Mouse (Mus musculus) neural tube, embryonic 11.5 days (tissue): ENCODE results near the gene Sav1. TPM values are rescaled to one million over a fixed set of nuclear protein-coding genes. Genes with fewer than 3 reads are reported as not detected.

Experiments
- ATAC-seq: fragments of 200-750 bp; cut with Nextera tagmentation; 2 replicates; pipeline ENCODE4 v1.8.0; 2017; ENCODE audit warnings: moderate number of reproducible peaks, mild to moderate bottlenecking, moderate TSS enrichment, moderate library complexity; ENCODE audit not compliant: insufficient read depth, low FRiP score, low TSS enrichment
- DNase-seq: peaks from one replicate; pipeline ENCODE4 v3.0.0-alpha.2; 2015; ENCODE audit warnings: low spot score
- H3K27ac ChIP-seq: fragments of 300-500 bp; sonication (generic); 2 replicates; pipeline ENCODE4 v1.5.1; 2014; ENCODE audit warnings: low read depth, mild to moderate bottlenecking, low read length
- H3K27me3 ChIP-seq: fragments of 300-500 bp; sonication (generic); 2 replicates; pipeline ENCODE4 v1.6.1; 2014; ENCODE audit warnings: mild to moderate bottlenecking, low read length, mixed read lengths; ENCODE audit not compliant: control insufficient read depth, insufficient read depth
- H3K36me3 ChIP-seq: fragments of 300-500 bp; sonication (generic); 2 replicates; pipeline ENCODE4 v1.6.1; 2014; ENCODE audit warnings: mild to moderate bottlenecking, low read length, moderate library complexity, mixed read lengths; ENCODE audit not compliant: control insufficient read depth, insufficient read depth
- H3K4me1 ChIP-seq: fragments of 300-500 bp; sonication (generic); 2 replicates; pipeline ENCODE4 v1.6.1; 2014; ENCODE audit warnings: low read length, mixed read lengths; ENCODE audit not compliant: control insufficient read depth, insufficient read depth
- H3K4me2 ChIP-seq: fragments of 300-500 bp; sonication (generic); 2 replicates; pipeline ENCODE4 v1.6.1; 2014; ENCODE audit warnings: low read depth, mild to moderate bottlenecking, moderate library complexity
- H3K4me3 ChIP-seq: fragments of 300-500 bp; sonication (generic); 2 replicates; pipeline ENCODE4 v1.5.1; 2014; ENCODE audit warnings: low read depth, low read length
- H3K9ac ChIP-seq: fragments of 300-500 bp; sonication (generic); 2 replicates; pipeline ENCODE4 v1.6.1; 2014; ENCODE audit warnings: mild to moderate bottlenecking, low read length
- H3K9me3 ChIP-seq: fragments of 300-500 bp; sonication (generic); 2 replicates; pipeline ENCODE4 v1.6.1; 2016; ENCODE audit warnings: low read length; ENCODE audit not compliant: control insufficient read depth
- WGBS: fragments of 180-500 bp; shearing (Covaris S2); extraction: QIAGEN DNeasy Blood & Tissue Kit; methylation state at CpG from one replicate; pipeline ENCODE4 v1.1.7; 2014; 5-methylcytosine and 5-hydroxymethylcytosine counted together
- polyA plus RNA-seq: library from polyadenylated mRNA; unstranded; fragments of >200 nt; fragmentation: Nextera tagmentation; extraction: Ambion mirVana; gene quantifications from 2 replicates; pipeline ENCODE4 v1.2.1, GENCODE M21; 2014

The Sav1 gene
- polyA plus RNA-seq, 1 experiment from 2014 or later: 8.7 TPM

DNA sequence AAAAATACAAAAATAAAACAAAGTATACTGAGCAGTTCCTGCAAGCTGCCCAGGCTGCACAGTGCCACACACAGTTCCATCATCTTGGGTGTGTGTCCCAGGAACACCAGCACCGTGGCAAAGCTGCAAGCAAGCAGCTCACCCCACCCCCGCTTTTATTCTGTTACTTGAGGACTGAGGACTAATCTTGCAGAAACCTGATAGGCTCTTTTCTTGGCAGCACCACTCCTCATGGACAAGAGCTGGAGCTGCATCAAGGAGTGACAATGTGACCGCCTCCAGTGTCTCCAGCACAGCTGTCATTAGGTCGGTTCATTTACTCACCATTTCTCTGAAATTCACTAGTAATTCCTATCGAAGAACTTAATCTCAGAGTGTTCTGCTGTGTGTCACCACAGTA, 18.6 kb downstream of the Sav1 start:
- ATAC-seq: no peak
- Histone ChIP-seq H3K36me3 (peaks cover 6% of the 10 kb centered on the region), H3K27ac (no peak overlapping the region), H3K9me3 (no peaks in the 10 kb centered on the region), H3K4me3 (no peak overlapping the region), H3K27me3 (no peaks in the 10 kb centered on the region), H3K4me1 (no peaks in the 10 kb centered on the region), H3K9ac (no peak overlapping the region), H3K4me2 (no peak overlapping the region)
- DNase-seq: no peak
- WGBS: 86% methylated on average over 5 of the region's 5 CpGs

- Histone ChIP-seq H3K4me2 (no peak overlapping the region), H3K27ac (no peak overlapping the region), H3K36me3 (peaks cover 7% of the 10 kb centered on the region), H3K4me1 (no peaks in the 10 kb centered on the region), H3K4me3 (no peak overlapping the region), H3K9me3 (no peaks in the 10 kb centered on the region), H3K9ac (no peak overlapping the region), H3K27me3 (no peaks in the 10 kb centered on the region)
- DNase-seq: no peak
- no peak for ATAC-seq
- 92% methylated on average over 6 of the region's 6 CpGs for WGBS
Measured at GRCm38 (mm10) chr12:69967112-69967511, 19.7 kb downstream of the Sav1 start.

DNA sequence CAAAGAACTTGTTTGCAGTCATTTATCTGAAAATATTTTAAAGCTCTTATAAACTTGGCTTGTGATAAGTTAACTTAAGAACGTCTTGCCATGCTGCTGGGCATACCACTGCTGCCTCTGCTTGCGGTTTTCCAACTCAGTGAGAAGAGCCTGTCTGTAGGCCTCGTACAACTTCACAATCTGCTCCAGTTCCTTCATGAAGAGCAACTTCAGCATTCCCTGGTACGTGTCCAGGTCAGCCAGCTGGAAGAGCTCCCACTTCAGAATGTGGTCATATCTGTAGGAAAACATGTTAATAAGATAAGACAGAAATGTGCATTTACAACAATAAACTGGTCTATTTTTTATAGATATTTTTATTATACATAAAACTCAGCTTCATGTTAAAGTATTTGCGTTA, 20.7 kb downstream of the Sav1 start:
- DNase-seq (no peak), ATAC-seq (no peak)
- H3K27ac ChIP-seq: no peak overlapping the region
- H3K4me1 ChIP-seq: no peaks in the 10 kb centered on the region
- WGBS: 92% methylated on average over 5 of the region's 5 CpGs
- H3K9me3 ChIP-seq: no peaks in the 10 kb centered on the region
- H3K9ac ChIP-seq: no peak overlapping the region
- peaks cover 9% of the 10 kb centered on the region for H3K36me3 ChIP-seq
- H3K4me3 ChIP-seq: no peak overlapping the region
- H3K4me2 ChIP-seq: no peak overlapping the region
- no peaks in the 10 kb centered on the region for H3K27me3 ChIP-seq

GRCm38 (mm10) chr12:69965644-69966043, 21.2 kb downstream of the Sav1 start:
- DNase-seq (no peak), ATAC-seq (no peak)
- Histone ChIP-seq H3K9ac (no peak overlapping the region), H3K4me2 (no peak overlapping the region), H3K36me3 (peaks cover 9% of the 10 kb centered on the region), H3K4me3 (no peak overlapping the region), H3K27me3 (no peaks in the 10 kb centered on the region), H3K27ac (no peak overlapping the region), H3K9me3 (no peaks in the 10 kb centered on the region), H3K4me1 (no peaks in the 10 kb centered on the region)
- 91% methylated on average over 3 of the region's 3 CpGs for WGBS

DNA sequence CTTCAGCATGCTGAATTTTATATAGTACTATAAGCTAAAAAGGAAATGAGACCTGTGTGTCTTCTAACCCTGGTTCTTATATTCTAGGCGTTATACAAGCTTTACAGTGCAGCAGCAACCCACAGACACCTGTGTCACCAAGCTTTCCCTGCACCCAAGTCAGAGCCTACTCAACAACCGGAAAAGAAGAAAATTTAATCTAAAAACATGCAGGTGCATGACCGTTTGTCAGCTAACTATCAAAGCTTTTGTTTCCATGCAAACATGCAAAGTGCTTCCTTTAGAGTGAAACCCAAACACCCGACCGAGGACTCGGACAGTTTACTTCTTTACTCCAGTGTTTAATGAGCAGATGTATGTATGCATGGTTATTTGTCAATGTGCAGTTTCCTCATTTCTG, 23.7 kb downstream of the Sav1 start:
- ATAC-seq (no peak), DNase-seq (no peak)
- 92% methylated on average over 6 of the region's 6 CpGs for WGBS
- Histone ChIP-seq H3K9me3 (no peaks in the 10 kb centered on the region), H3K4me2 (no peak overlapping the region), H3K4me1 (no peaks in the 10 kb centered on the region), H3K9ac (no peak overlapping the region), H3K27ac (no peak overlapping the region), H3K36me3 (peaks cover 7% of the 10 kb centered on the region), H3K4me3 (no peak overlapping the region), H3K27me3 (no peaks in the 10 kb centered on the region)

DNA sequence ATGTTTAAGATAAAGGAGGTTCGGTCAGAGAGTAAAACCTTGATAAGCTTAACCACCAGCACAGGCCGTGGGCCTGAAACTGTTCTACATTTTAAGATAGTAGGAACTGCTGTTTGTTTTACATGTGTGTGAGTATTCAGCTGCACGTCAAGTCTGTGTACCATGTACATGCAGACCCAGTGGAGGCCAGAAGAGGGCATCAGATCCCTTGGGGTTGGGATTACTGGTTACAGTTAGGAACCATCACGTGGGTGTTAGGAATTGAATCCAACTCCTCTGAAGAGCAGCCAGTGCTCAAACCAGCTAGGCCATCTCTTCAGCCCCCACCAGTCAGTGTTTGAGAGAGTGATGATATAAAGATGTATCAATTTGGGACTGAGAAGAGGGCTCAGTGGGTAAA, 24.3 kb downstream of the Sav1 start:
- Histone ChIP-seq H3K4me2 (no peak overlapping the region), H3K9ac (no peak overlapping the region), H3K36me3 (peaks cover 7% of the 10 kb centered on the region), H3K4me3 (no peak overlapping the region), H3K27me3 (no peaks in the 10 kb centered on the region), H3K9me3 (no peaks in the 10 kb centered on the region), H3K4me1 (no peaks in the 10 kb centered on the region), H3K27ac (no peak overlapping the region)
- ATAC-seq (no peak), DNase-seq (peak; percentile 35)
- 70% methylated on average over 4 of the region's 4 CpGs for WGBS

- Histone ChIP-seq H3K9ac (no peak overlapping the region), H3K27ac (no peak overlapping the region), H3K9me3 (no peaks in the 10 kb centered on the region), H3K4me1 (no peaks in the 10 kb centered on the region), H3K36me3 (peaks cover 2% of the 10 kb centered on the region; the same call in 1 of the 2 replicates), H3K4me3 (no peak overlapping the region), H3K27me3 (no peaks in the 10 kb centered on the region), H3K4me2 (no peak overlapping the region)
- no peak for ATAC-seq
- 86% methylated on average over 2 of the region's 2 CpGs for WGBS
- DNase-seq: no peak
Measured at GRCm38 (mm10) chr12:69957378-69957777, 29.4 kb downstream of the Sav1 start.

GRCm38 (mm10) chr12:69947502-69947901, 39.3 kb downstream of the Sav1 start:
- Histone ChIP-seq H3K9me3 (no peaks in the 10 kb centered on the region), H3K9ac (no peak overlapping the region), H3K4me3 (no peak overlapping the region), H3K36me3 (no peaks in the 10 kb centered on the region), H3K27me3 (no peaks in the 10 kb centered on the region), H3K4me2 (no peak overlapping the region), H3K27ac (no peak overlapping the region), H3K4me1 (no peaks in the 10 kb centered on the region)
- DNase-seq (no peak), ATAC-seq (no peak)
- WGBS: 88% methylated on average over 3 of the region's 3 CpGs

DNA sequence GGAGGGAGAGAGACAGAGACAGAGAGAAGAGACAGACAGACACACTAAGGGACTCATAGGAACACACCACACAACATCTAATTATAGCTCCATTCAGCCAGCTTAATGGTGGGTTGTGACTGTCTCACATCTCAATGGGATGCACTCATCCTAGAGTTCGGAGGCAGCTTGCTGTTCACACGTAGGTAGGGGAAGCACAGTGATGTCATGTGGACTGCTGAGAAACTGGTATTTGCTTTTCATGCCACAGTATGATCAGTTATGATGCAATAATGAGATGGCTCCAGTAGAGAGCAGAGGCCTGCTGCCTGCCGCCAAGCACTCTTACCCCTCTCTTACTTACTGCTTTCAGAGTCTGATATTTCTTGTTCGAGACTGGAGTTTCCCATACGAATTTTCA, 40.9 kb downstream of the Sav1 start:
- no peak overlapping the region for H3K9ac ChIP-seq
- no peak overlapping the region for H3K4me2 ChIP-seq
- 93% methylated on average over 5 of the region's 5 CpGs for WGBS
- H3K9me3 ChIP-seq: no peaks in the 10 kb centered on the region
- DNase-seq (no peak), ATAC-seq (no peak)
- no peaks in the 10 kb centered on the region for H3K4me1 ChIP-seq
- no peak overlapping the region for H3K27ac ChIP-seq
- no peak overlapping the region for H3K4me3 ChIP-seq
- no peaks in the 10 kb centered on the region for H3K36me3 ChIP-seq
- no peaks in the 10 kb centered on the region for H3K27me3 ChIP-seq
